ENCODE assay signal across 9 mouse cellular contexts in genomic region chr17:28904546-28905376, GRCm38 (mm10). TPM values are rescaled to one million over a fixed set of nuclear protein-coding genes. Genes with fewer than 3 reads are reported as not detected.
DNase-seq lines count a peak whose midpoint lies in the region; ATAC-seq and TF ChIP-seq lines count a peak whose summit lies in the region.
"Had no signal": no experiment of that assay in that cellular context is flagged by ENCODE, and none has a peak within 500 bp of the region (broad histone marks: within the 10 kb centered on the region; RNA-seq: fewer than 3 reads in every experiment).

No protein-coding gene starts in this region.

- H3K4me1 ChIP-seq in cortical plate, adult 2 months (ENCODE audit: control insufficient read depth, insufficient read depth, low read length) = peaks cover 7% of the 10 kb centered on the region
- no peaks in the 10 kb centered on the region for H3K4me1 ChIP-seq in lung, embryonic 14.5 days (ENCODE audit: insufficient read depth)

- H3K4me2 ChIP-seq in lung, embryonic 14.5 days = no peak overlapping the region

- 28% methylated on average over 23 of the region's 23 CpGs for WGBS in lung, embryonic 14.5 days

- peak overlapping the region; percentile 70 for H3K27ac ChIP-seq in cortical plate, adult 2 months (ENCODE audit: insufficient read depth, low read length)
- H3K27ac ChIP-seq in lung, embryonic 14.5 days (ENCODE audit: low read depth) = no peak overlapping the region

- peak; percentile 68 for TF ChIP-seq CTCF in cortical plate, adult 2 months (IDR thresholded peaks at IDR 0.05; ENCODE audit: extremely low read depth, insufficient read depth, low read length)
- peak; percentile 85 for TF ChIP-seq CTCF in lung, embryonic 14.5 days (IDR thresholded peaks at IDR 0.05; ENCODE audit: low read depth)

- peak; percentile 70; the same call in 1 of the 2 replicates for TF ChIP-seq POLR2A in cortical plate, adult 2 months (IDR thresholded peaks at IDR 0.05; ENCODE audit: extremely low read depth, insufficient read depth, low read length)

- H3K9me3 ChIP-seq in lung, embryonic 14.5 days (ENCODE audit: low read depth, low read length) = no peaks in the 10 kb centered on the region

- no peak overlapping the region for H3K4me3 ChIP-seq in cortical plate, adult 2 months (ENCODE audit: insufficient read depth, low read length)
- H3K4me3 ChIP-seq in lung, embryonic 14.5 days (ENCODE audit: low read depth, low read length) = no peak overlapping the region

- H3K36me3 ChIP-seq in lung, embryonic 14.5 days (ENCODE audit: insufficient read depth) = no peaks in the 10 kb centered on the region

- no peak overlapping the region for H3K9ac ChIP-seq in lung, embryonic 14.5 days

- DNase-seq in CD4-positive helper T cell, adult 2 months (ENCODE audit: low read depth, low spot score) = peak; percentile 66
- DNase-seq in WW6 (ENCODE audit: low read depth, low spot score) = peak; percentile 58
- DNase-seq in gastrocnemius, postnatal 10 days = peak; percentile 78
- peak; percentile 47 to 83 for DNase-seq in kidney, postnatal 36 days
- peak; percentile 83 for DNase-seq in lung, embryonic 14.5 days
- DNase-seq in ovary, postnatal 14 days (ENCODE audit: low spot score) = peak; percentile 66
- peak; percentile 70 for DNase-seq in thymus, postnatal 25 days

- peaks cover 5% of the 10 kb centered on the region; the same call in 1 of the 2 replicates for H3K27me3 ChIP-seq in lung, embryonic 14.5 days (ENCODE audit: insufficient read depth, low read length)

- ATAC-seq in lung, embryonic 14.5 days (ENCODE audit: insufficient read depth) = peak; percentile 41; the same call in 1 of the 2 replicates

RNA-seq across cellular contexts. Expression of gene 4930539E08Rik, which starts 10.4 kb away (rescaled TPM):
- 7.6 and 7.9 TPM in 2 replicates for polyA plus RNA-seq in cortical plate, adult 2 months (2012; rRNA removed)
- under 1 TPM in 1 of 2 experiments, not detected in 1; 0.09 TPM for total RNA-seq in gastrocnemius, postnatal 10 days (2021)
- 0.37 TPM in 1 of 2 replicates, not detected in the other for polyA plus RNA-seq in lung, embryonic 14.5 days (2014; fragmentation: Nextera tagmentation; extraction: Ambion mirVana)

RNA-seq across cellular contexts. Expression of gene Pxt1, which starts 38.9 kb away (rescaled TPM):
- not detected in 2 replicates for polyA plus RNA-seq in cortical plate, adult 2 months (2012; rRNA removed)
- not detected for total RNA-seq in gastrocnemius, postnatal 10 days (2021)
- polyA plus RNA-seq in lung, embryonic 14.5 days (2014; fragmentation: Nextera tagmentation; extraction: Ambion mirVana) = 0.19 and 0.82 TPM in 2 replicates
- total RNA-seq: hematopoietic stem cell, adult 5-6 weeks had no signal

RNA-seq across cellular contexts. Expression of gene Pnpla1, which starts 46.5 kb away (rescaled TPM):
- polyA plus RNA-seq in cortical plate, adult 2 months (2012; rRNA removed) = 0.32 and 0.40 TPM in 2 replicates
- total RNA-seq in gastrocnemius, postnatal 10 days (2021) = not detected
- polyA plus RNA-seq in lung, embryonic 14.5 days (2014; fragmentation: Nextera tagmentation; extraction: Ambion mirVana) = 0.05 TPM in 1 of 2 replicates, not detected in the other

RNA-seq across cellular contexts. Expression of gene Kctd20, which starts 47.0 kb away (rescaled TPM):
- 46.5 and 50.0 TPM in 2 replicates for polyA plus RNA-seq in cortical plate, adult 2 months (2012; rRNA removed)
- 10 to 100 TPM; 35.9 to 42.8 TPM for total RNA-seq in gastrocnemius, postnatal 10 days (2021)
- polyA plus RNA-seq in lung, embryonic 14.5 days (2014; fragmentation: Nextera tagmentation; extraction: Ambion mirVana) = 89.4 and 91.5 TPM in 2 replicates
